Mouse (Mus musculus): ENCODE data around the gene Mettl27. TPM values are rescaled to one million over a fixed set of nuclear protein-coding genes. Genes with fewer than 3 reads are reported as not detected.
A peak's percentile ranks its signal among the peaks of the same experiment; 100 is the strongest.
"Not testable (repeated sequence)": the region's sequence is repeated elsewhere in the genome, so short reads cannot be mapped to it uniquely, and the experiment has no call there.

Mettl27 gene
- polyA plus RNA-seq, 1 experiment from 2014 or later, result 43.4 TPM

DNA sequence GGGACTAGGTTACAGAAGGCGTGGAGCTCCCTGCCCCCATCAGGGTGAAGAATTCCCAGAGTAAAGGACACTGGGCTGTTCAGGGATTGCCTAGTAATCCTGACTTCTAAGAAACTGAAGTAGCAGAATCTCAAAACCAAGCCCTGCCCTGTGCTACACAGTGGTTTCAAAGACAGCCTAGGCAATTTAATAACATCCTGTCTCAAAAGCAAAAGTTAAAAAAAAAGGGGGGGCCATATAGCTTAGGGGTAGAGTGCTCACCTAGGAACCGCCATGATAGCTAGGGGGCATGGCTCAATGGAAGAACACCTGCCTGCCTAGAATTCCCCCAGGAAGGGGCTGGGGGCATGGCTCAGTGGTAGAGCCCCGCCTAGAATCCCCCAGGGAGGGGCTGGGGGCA lies 6.9 kb downstream of the Mettl27 start:
- no peaks in the 10 kb centered on the region for H3K27me3 ChIP-seq (ENCODE audit: insufficient read depth, low read length)
- H3K4me2 ChIP-seq (ENCODE audit: low read length), result no peak overlapping the region
- H3K27ac ChIP-seq, result no peak overlapping the region
- H3K9ac ChIP-seq (ENCODE audit: low read depth, low read length), result no peak overlapping the region
- peaks cover 6% of the 10 kb centered on the region; the same call in 1 of the 2 replicates for H3K36me3 ChIP-seq (ENCODE audit: insufficient read depth, low read length)
- TF ChIP-seq CTCF (IDR thresholded peaks at IDR 0.05; ENCODE audit: low read depth), result no peak
- H3K9me3 ChIP-seq (replicated peaks; ENCODE audit: low read length), result no peaks in the 10 kb centered on the region
- 82% methylated on average over 3 of the region's 3 CpGs for WGBS
- no peaks in the 10 kb centered on the region for H3K4me1 ChIP-seq (replicated peaks; ENCODE audit: insufficient read depth, low read length)
- no peak for ATAC-seq (replicated peaks; ENCODE audit: low FRiP score, low read depth)
- no peak overlapping the region for H3K4me3 ChIP-seq (replicated peaks; ENCODE audit: low read depth, low read length)
- no peak for DNase-seq (ENCODE audit: low spot score)

DNA sequence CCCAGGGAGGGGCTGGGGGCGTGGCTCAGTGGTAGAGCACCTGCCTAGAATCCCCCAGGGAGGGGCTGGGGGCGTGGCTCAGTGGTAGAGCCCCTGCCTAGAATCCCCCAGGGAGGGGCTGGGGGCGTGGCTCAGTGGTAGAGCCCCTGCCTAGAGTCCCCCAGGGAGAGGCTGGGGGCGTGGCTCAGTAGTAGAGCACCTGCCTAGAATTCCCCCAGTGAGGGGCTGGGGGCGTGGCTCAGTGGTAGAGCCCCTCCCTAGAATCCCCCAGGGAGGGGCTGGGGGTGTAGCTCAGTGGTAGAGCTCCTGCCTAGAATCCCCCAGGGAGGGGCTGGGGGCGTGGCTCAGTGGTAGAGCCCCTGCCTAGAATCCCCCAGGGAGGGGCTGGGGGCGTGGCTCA lies 7.4 kb downstream of the Mettl27 start:
- not testable (repeated sequence) for ATAC-seq (replicated peaks; ENCODE audit: low FRiP score, low read depth)
- 100% methylated on average over 2 of the region's 7 CpGs for WGBS

DNA sequence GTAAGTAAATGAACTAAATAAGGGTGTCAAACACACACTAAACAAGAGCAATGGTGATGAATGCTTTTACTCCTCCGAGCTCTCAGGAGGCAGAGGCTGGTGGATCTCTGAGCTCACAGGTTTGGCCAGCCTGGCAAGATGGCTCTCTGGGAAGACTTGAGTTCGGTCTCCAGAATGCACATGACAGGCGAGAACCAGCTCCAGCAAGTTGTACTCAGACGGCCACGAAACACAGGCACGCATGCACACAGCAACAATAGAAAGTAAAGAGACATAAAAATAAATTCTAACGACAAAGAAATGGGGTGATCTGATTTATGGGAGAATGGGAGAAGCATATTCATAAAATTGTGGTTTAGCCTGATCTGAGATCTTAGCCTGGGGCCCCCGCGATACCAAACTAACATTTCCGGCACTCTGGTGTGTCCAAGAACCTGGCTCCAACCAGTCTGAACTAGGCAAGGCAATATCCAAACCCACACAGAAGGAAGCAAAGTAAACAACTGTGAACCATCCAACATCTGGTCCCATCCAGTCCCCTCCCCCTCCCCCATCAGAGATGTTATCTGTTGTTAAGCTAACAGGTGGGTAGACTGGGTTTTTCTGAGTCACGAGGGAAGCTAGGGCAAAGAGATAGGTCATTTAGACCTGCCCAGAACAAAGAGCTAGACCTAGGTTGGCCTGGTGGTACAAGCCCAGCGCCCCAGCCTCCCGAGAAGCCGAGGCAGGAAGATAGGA lies 9.5 kb downstream of the Mettl27 start:
- H3K4me1 ChIP-seq (replicated peaks; ENCODE audit: insufficient read depth, low read length), result no peaks in the 10 kb centered on the region
- no peak for TF ChIP-seq CTCF (IDR thresholded peaks at IDR 0.05; ENCODE audit: low read depth)
- H3K36me3 ChIP-seq (ENCODE audit: insufficient read depth, low read length), result no peaks in the 10 kb centered on the region
- ATAC-seq (replicated peaks; ENCODE audit: low FRiP score, low read depth) (0 out of 2 replicates have a peak, but pooled peaks have one; percentile 14), DNase-seq (ENCODE audit: low spot score) (no peak)
- no peaks in the 10 kb centered on the region for H3K9me3 ChIP-seq (replicated peaks; ENCODE audit: low read length)
- H3K27ac ChIP-seq, result peak overlapping the region; percentile 25; the same call in 1 of the 2 replicates
- H3K4me2 ChIP-seq (ENCODE audit: low read length), result no peak overlapping the region
- no peak overlapping the region for H3K9ac ChIP-seq (ENCODE audit: low read depth, low read length)
- H3K27me3 ChIP-seq (ENCODE audit: insufficient read depth, low read length), result no peaks in the 10 kb centered on the region
- no peak overlapping the region for H3K4me3 ChIP-seq (replicated peaks; ENCODE audit: low read depth, low read length)
- 69% methylated on average over 14 of the region's 14 CpGs for WGBS

More for the DNA sequence above, 7.4 kb downstream of the Mettl27 start:
- not testable (repeated sequence) for H3K4me2 ChIP-seq (ENCODE audit: low read length); H3K4me1 ChIP-seq (replicated peaks; ENCODE audit: insufficient read depth, low read length); H3K4me3 ChIP-seq (replicated peaks; ENCODE audit: low read depth, low read length); H3K27me3 ChIP-seq (ENCODE audit: insufficient read depth, low read length); H3K9me3 ChIP-seq (replicated peaks; ENCODE audit: low read length); H3K36me3 ChIP-seq (ENCODE audit: insufficient read depth, low read length); H3K9ac ChIP-seq (ENCODE audit: low read depth, low read length); DNase-seq (ENCODE audit: low spot score); H3K27ac ChIP-seq

DNA sequence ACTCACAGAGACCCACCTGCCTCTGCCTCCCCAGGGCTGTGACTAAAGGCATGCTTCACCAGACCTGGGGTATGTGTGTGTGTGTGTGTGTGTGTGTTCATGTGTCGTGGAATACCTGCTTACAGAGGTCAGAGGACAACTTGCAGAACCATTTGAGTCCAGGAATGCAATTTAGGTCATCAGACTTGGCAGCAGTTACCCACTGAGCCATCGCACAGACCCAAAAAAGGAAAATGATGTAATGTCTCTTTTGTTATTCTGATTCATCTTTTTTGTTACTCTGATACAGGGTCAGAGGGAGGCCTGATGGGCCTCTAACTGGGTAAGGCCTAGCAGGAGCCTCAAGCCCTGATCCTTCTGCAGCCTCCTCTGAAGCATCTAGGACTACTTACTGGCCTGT lies 10.6 kb downstream of the Mettl27 start:
- Histone ChIP-seq H3K9ac (ENCODE audit: low read depth, low read length) (no peak overlapping the region), H3K9me3 (replicated peaks; ENCODE audit: low read length) (no peaks in the 10 kb centered on the region), H3K27me3 (ENCODE audit: insufficient read depth, low read length) (no peaks in the 10 kb centered on the region), H3K4me2 (ENCODE audit: low read length) (no peak overlapping the region), H3K4me1 (replicated peaks; ENCODE audit: insufficient read depth, low read length) (no peaks in the 10 kb centered on the region), H3K27ac (peak overlapping the region; percentile 25; the same call in 1 of the 2 replicates), H3K36me3 (ENCODE audit: insufficient read depth, low read length) (no peaks in the 10 kb centered on the region), H3K4me3 (replicated peaks; ENCODE audit: low read depth, low read length) (no peak overlapping the region)
- no peak for TF ChIP-seq CTCF (IDR thresholded peaks at IDR 0.05; ENCODE audit: low read depth)
- DNase-seq (ENCODE audit: low spot score), result no peak
- no peak for ATAC-seq (replicated peaks; ENCODE audit: low FRiP score, low read depth)
- 50% methylated on average over 2 of the region's 2 CpGs for WGBS

DNA sequence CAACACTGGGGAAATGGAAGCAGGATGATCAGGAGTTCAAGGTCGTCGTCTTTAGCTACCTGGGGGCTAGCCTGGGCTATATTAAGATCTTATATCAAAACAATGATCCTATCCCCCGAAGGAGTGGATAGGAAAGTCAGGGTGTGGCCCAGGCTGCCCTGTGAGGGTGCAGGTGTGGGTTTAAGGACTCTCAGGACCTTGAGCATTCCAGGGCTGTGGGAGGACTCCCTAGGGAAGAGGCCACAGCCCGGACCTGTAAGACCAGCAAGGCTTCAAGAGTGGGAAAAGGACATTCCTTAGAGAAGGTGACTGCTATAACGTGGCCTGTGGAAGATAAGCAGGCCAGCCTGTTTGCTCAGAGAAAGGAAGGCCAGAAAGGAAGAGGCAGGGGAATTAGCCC lies 12.0 kb downstream of the Mettl27 start:
- Histone ChIP-seq H3K4me1 (replicated peaks; ENCODE audit: insufficient read depth, low read length) (no peaks in the 10 kb centered on the region), H3K9me3 (replicated peaks; ENCODE audit: low read length) (no peaks in the 10 kb centered on the region), H3K27ac (no peak overlapping the region), H3K36me3 (ENCODE audit: insufficient read depth, low read length) (no peaks in the 10 kb centered on the region), H3K27me3 (ENCODE audit: insufficient read depth, low read length) (no peaks in the 10 kb centered on the region), H3K4me3 (replicated peaks; ENCODE audit: low read depth, low read length) (no peak overlapping the region), H3K4me2 (ENCODE audit: low read length) (peak overlapping the region; percentile 30; the same call in 1 of the 2 replicates), H3K9ac (ENCODE audit: low read depth, low read length) (no peak overlapping the region)
- 63% methylated on average over 5 of the region's 5 CpGs for WGBS
- DNase-seq (ENCODE audit: low spot score) (no peak), ATAC-seq (replicated peaks; ENCODE audit: low FRiP score, low read depth) (no peak)
- no peak for TF ChIP-seq CTCF (IDR thresholded peaks at IDR 0.05; ENCODE audit: low read depth)

DNA sequence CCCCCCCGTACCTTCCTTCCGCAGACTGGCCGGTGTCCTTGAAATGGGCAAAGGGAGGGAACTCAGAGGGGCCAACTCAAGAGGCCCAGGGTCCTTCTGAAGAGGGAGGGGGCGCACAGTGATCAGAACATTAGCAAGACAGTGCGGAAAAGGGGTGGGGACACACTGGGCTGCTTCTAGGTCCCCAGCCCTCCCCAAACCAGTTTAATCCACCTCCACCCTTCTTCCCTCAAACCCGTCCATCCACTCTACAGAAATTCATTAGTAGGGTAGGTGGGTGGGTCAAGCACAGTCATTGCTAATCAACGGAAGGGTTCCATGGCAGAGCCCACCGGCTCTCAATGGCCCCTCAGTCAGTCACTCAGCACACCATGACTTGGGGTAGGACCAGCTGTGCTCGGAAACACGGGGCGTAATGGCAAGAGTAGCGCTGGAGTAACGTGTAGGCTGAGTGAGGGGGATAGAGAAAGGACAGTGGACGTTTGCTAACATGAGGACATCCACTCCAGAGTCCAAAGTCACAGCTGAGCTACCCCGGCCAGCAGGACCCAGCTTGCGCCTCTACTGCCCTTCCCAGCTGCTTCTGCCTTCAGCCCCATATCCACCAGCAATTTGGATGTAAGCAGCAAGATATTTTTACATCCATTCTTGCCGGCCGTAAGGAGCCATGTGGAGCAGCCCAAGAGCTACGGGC lies 13.2 kb downstream of the Mettl27 start:
- 37% methylated on average over 19 of the region's 19 CpGs for WGBS
- Histone ChIP-seq H3K9ac (ENCODE audit: low read depth, low read length) (peak overlapping the region; percentile 61), H3K27me3 (ENCODE audit: insufficient read depth, low read length) (no peaks in the 10 kb centered on the region), H3K27ac (peak overlapping the region; percentile 84), H3K4me2 (ENCODE audit: low read length) (peak overlapping the region; percentile 30), H3K9me3 (replicated peaks; ENCODE audit: low read length) (no peaks in the 10 kb centered on the region), H3K4me1 (replicated peaks; ENCODE audit: insufficient read depth, low read length) (no peaks in the 10 kb centered on the region), H3K36me3 (ENCODE audit: insufficient read depth, low read length) (no peaks in the 10 kb centered on the region), H3K4me3 (replicated peaks; ENCODE audit: low read depth, low read length) (peak overlapping the region; percentile 40)
- no peak for TF ChIP-seq CTCF (IDR thresholded peaks at IDR 0.05; ENCODE audit: low read depth)
- DNase-seq (ENCODE audit: low spot score) (no peak), ATAC-seq (replicated peaks; ENCODE audit: low FRiP score, low read depth) (no peak)
